Mouse (Mus musculus): ENCODE results near the gene Ncmap. TPM values are rescaled to one million over a fixed set of nuclear protein-coding genes. Genes with fewer than 3 reads are reported as not detected.

Ncmap gene
- total and polyA plus RNA-seq, 3 experiments: not detected

DNA sequence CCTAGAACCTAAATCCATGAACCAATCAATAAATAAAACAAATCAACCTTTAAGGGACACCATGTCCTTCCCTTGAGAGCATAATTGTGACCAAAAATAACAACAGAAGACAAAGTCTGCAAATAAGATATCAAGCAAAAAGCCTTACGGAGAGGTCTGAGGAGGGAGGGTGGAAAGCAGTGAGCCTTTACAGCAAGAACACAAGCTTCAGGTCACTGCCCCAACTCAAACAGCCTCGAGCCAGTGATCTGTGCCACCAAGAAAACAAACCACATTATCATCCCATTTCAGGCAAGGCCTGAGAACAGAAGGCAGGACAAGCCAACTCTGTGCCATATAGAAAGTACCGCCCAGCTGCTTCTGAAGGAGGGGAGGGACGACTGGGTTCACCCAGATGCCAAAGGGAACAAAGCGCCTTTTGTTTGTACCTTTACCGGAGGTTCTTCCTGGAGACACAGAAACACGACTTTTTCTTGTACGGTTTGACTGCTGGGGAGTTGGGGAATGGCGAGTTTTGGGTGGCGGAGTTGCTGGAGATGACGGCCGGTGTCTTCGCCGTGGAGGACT, 60.6 kb downstream of the Ncmap start:
- dilution Hi-C loops (cut with MboI; ENCODE audit: extremely low pct_ligation_motif_present, extremely low pct_unique_long_range_greater_than_20kb, low sequenced_read_pairs): no loop called here

DNA sequence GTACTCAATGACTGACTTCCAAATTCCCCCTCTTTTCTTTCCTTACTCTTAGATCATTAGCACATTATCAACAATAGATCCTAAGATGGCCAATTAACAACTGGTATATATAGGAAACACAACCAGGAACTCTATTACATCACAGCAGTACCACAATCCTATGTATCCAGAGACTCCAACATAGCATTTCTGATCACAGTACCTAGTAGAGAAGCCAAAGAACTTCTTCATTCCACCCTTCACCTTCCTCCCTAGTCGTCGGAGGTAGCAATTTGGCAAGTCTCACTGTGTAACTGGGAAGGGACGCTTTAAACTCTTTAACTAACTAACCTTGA, 62.0 kb downstream of the Ncmap start:
- dilution Hi-C loops (cut with MboI; ENCODE audit: extremely low pct_ligation_motif_present, extremely low pct_unique_long_range_greater_than_20kb, low sequenced_read_pairs) (no loop called here), in situ Hi-C loops (cut with MboI; ENCODE audit: low pct_ligation_motif_present, low pct_unique_long_range_greater_than_20kb, low sequenced_read_pairs) (no loop called here)
- DNase-seq (ENCODE audit: extremely low read depth): no peak
- no peak overlapping the region for H3K9ac ChIP-seq (ENCODE audit: insufficient read depth, low read depth)
- H3K27ac ChIP-seq (ENCODE audit: insufficient read depth, low read depth): no peak overlapping the region
- H3K4me1 ChIP-seq (ENCODE audit: control insufficient read depth in 1 of 2, insufficient read depth in 2 of 2): no peaks in the 10 kb centered on the region
- peaks cover 49% of the 10 kb centered on the region for H3K79me2 ChIP-seq (replicated peaks; ENCODE audit: control insufficient read depth, extremely low read depth, insufficient read depth, poor library complexity, severe bottlenecking)
- H3K27me3 ChIP-seq (replicated peaks): no peaks in the 10 kb centered on the region
- H3K4me2 ChIP-seq (ENCODE audit: insufficient read depth, low read depth, poor library complexity, severe bottlenecking): no peak overlapping the region
- no peaks in the 10 kb centered on the region for H3K9me3 ChIP-seq (replicated peaks; ENCODE audit: low read length)
- peaks cover 75 to 91% of the 10 kb centered on the region in 2 experiments for H3K36me3 ChIP-seq (replicated peaks in 1 of 2; ENCODE audit: control insufficient read depth in 1 of 2, insufficient read depth in 1 of 2, low read length in 1 of 2)
- H3K4me3 ChIP-seq (replicated peaks in 1 of 3; ENCODE audit: low read depth in 2 of 3, low read length in 2 of 3, poor library complexity in 1 of 3): no peak overlapping the region
- TF ChIP-seq CHD2 (IDR thresholded peaks at IDR 0.05; ENCODE audit: low read length): no peak
- TF ChIP-seq RAD21 (IDR thresholded peaks at IDR 0.05; ENCODE audit: low read depth, low read length): no peak

More for the DNA sequence above, 60.6 kb downstream of the Ncmap start:
- Histone ChIP-seq H3K9ac (ENCODE audit: insufficient read depth, low read depth) (no peak overlapping the region), H3K9me3 (replicated peaks; ENCODE audit: low read length) (no peaks in the 10 kb centered on the region), H3K27ac (ENCODE audit: insufficient read depth, low read depth) (no peak overlapping the region), H3K27me3 (replicated peaks) (no peaks in the 10 kb centered on the region), H3K4me1 (ENCODE audit: control insufficient read depth in 1 of 2, insufficient read depth in 2 of 2) (no peaks in the 10 kb centered on the region), H3K79me2 (replicated peaks; ENCODE audit: control insufficient read depth, extremely low read depth, insufficient read depth, poor library complexity, severe bottlenecking) (peaks cover 47% of the 10 kb centered on the region), H3K4me3 (replicated peaks in 1 of 3; ENCODE audit: low read depth in 2 of 3, low read length in 2 of 3, poor library complexity in 1 of 3) (no peak overlapping the region), H3K4me2 (ENCODE audit: insufficient read depth, low read depth, poor library complexity, severe bottlenecking) (no peak overlapping the region), H3K36me3 (replicated peaks in 1 of 2; ENCODE audit: control insufficient read depth in 1 of 2, insufficient read depth in 1 of 2, low read length in 1 of 2) (peaks cover 76 to 91% of the 10 kb centered on the region in 2 experiments)
- no peak for DNase-seq (ENCODE audit: extremely low read depth)
- TF ChIP-seq MAX (IDR thresholded peaks at IDR 0.05; ENCODE audit: low read length) (no peak), POLR2AphosphoS2 (IDR thresholded peaks at IDR 0.05; ENCODE audit: low read depth, low read length) (0 out of 2 replicates have a peak, but pooled peaks have one; percentile 7)
- in situ Hi-C loops (cut with MboI; ENCODE audit: low pct_ligation_motif_present, low pct_unique_long_range_greater_than_20kb, low sequenced_read_pairs): no loop called here

- H3K9me3 ChIP-seq (replicated peaks; ENCODE audit: low read length): no peaks in the 10 kb centered on the region
- H3K4me1 ChIP-seq (ENCODE audit: control insufficient read depth in 1 of 2, insufficient read depth in 2 of 2): no peaks in the 10 kb centered on the region
- no peak for DNase-seq (ENCODE audit: extremely low read depth)
- peaks cover 75 to 91% of the 10 kb centered on the region in 2 experiments for H3K36me3 ChIP-seq (replicated peaks in 1 of 2; ENCODE audit: control insufficient read depth in 1 of 2, insufficient read depth in 1 of 2, low read length in 1 of 2)
- in situ Hi-C loops (cut with MboI; ENCODE audit: low pct_ligation_motif_present, low pct_unique_long_range_greater_than_20kb, low sequenced_read_pairs) (no loop called here), dilution Hi-C loops (cut with MboI; ENCODE audit: extremely low pct_ligation_motif_present, extremely low pct_unique_long_range_greater_than_20kb, low sequenced_read_pairs) (no loop called here)
- no peak overlapping the region for H3K4me2 ChIP-seq (ENCODE audit: insufficient read depth, low read depth, poor library complexity, severe bottlenecking)
- no peak overlapping the region for H3K4me3 ChIP-seq (replicated peaks in 1 of 3; ENCODE audit: low read depth in 2 of 3, low read length in 2 of 3, poor library complexity in 1 of 3)
- H3K27ac ChIP-seq (ENCODE audit: insufficient read depth, low read depth): no peak overlapping the region
- TF ChIP-seq TCF12 (IDR thresholded peaks at IDR 0.05; ENCODE audit: low read depth, low read length) (no peak), MEF2A (IDR thresholded peaks at IDR 0.05; ENCODE audit: borderline replicate concordance, low read depth, low read length) (no peak), RCOR1 (conservative IDR thresholded peaks at IDR 0.05; ENCODE audit: low read depth, low read length) (no peak), USF2 (conservative IDR thresholded peaks at IDR 0.05; ENCODE audit: low read depth, low read length) (no peak), CTCF (conservative IDR thresholded peaks at IDR 0.05 in 1 of 2, IDR thresholded peaks at IDR 0.05 in 1 of 2; ENCODE audit: low read depth in 2 of 2, low read length in 2 of 2) (no peak), ZNF384 (IDR thresholded peaks at IDR 0.05; ENCODE audit: low read depth, low read length) (no peak), GABPA (IDR thresholded peaks at IDR 0.05; ENCODE audit: insufficient replicate concordance, low read depth, low read length) (no peak), USF1 (IDR thresholded peaks at IDR 0.05; ENCODE audit: low read depth, low read length) (no peak), PAX5 (IDR thresholded peaks at IDR 0.05; ENCODE audit: low read length) (no peak), ETS1 (conservative IDR thresholded peaks at IDR 0.05; ENCODE audit: low read depth, low read length) (no peak), JUND (conservative IDR thresholded peaks at IDR 0.05; ENCODE audit: low read depth, low read length) (no peak), NRF1 (IDR thresholded peaks at IDR 0.05; ENCODE audit: low read depth, low read length) (no peak), MAX (IDR thresholded peaks at IDR 0.05; ENCODE audit: low read length) (no peak), HCFC1 (IDR thresholded peaks at IDR 0.05; ENCODE audit: low read depth, low read length) (no peak), CHD2 (IDR thresholded peaks at IDR 0.05; ENCODE audit: low read length) (no peak), POLR2A (IDR thresholded peaks at IDR 0.05; ENCODE audit: low read depth, low read length) (no peak), TBP (conservative IDR thresholded peaks at IDR 0.05; ENCODE audit: low read depth, low read length) (no peak), NELFE (IDR thresholded peaks at IDR 0.05; ENCODE audit: low read depth, low read length) (no peak), E2F4 (IDR thresholded peaks at IDR 0.05; ENCODE audit: insufficient replicate concordance, low read depth, low read length) (no peak), ZC3H11A (IDR thresholded peaks at IDR 0.05; ENCODE audit: low read depth, low read length) (no peak)
- H3K27me3 ChIP-seq (replicated peaks): no peaks in the 10 kb centered on the region
- H3K79me2 ChIP-seq (replicated peaks; ENCODE audit: control insufficient read depth, extremely low read depth, insufficient read depth, poor library complexity, severe bottlenecking): peaks cover 49% of the 10 kb centered on the region
- H3K9ac ChIP-seq (ENCODE audit: insufficient read depth, low read depth): no peak overlapping the region
Observed at GRCm38 (mm10) chr4:135335327-135336022, 62.6 kb downstream of the Ncmap start.

Measured in CH12.LX (cell line).